Mouse (Mus musculus) CH12.LX (cell line): ENCODE data around the gene Medag. TPM values are rescaled to one million over a fixed set of nuclear protein-coding genes. Genes with fewer than 3 reads are reported as not detected.

Source experiments
- DNase-seq: peaks from one replicate; pipeline ENCODE4 v3.0.0-alpha.2; 2013; ENCODE audit errors: extremely low read depth
- H3K27ac ChIP-seq: 2 replicates; pipeline ENCODE4 v1.5.1; 2012; ENCODE audit warnings: low read depth, mild to moderate bottlenecking, control low read depth, moderate library complexity; ENCODE audit not compliant: insufficient read depth
- H3K27me3 ChIP-seq: replicated peaks from 2 replicates; pipeline ENCODE3; 2012; ENCODE audit warnings: inconsistent platforms
- H3K36me3 ChIP-seq, 2 experiments: replicated peaks in 1 of 2; 2 replicates each; pipeline versions ENCODE3 to v1.6.1; 2012; ENCODE audit warnings: inconsistent platforms in 1 of 2, low read length in 1 of 2, mild to moderate bottlenecking in 1 of 2, mixed read lengths in 1 of 2, moderate library complexity in 1 of 2; ENCODE audit not compliant: control insufficient read depth in 1 of 2, insufficient read depth in 1 of 2
- H3K4me1 ChIP-seq, 2 experiments: 2 replicates each; pipeline ENCODE4 v1.6.1; 2012; ENCODE audit warnings: inconsistent platforms in 1 of 2, moderate library complexity in 1 of 2; ENCODE audit not compliant: insufficient read depth in 2 of 2, control insufficient read depth in 1 of 2
- H3K4me2 ChIP-seq: 2 replicates; pipeline ENCODE4 v1.6.1; 2012; ENCODE audit warnings: low read depth, mild to moderate bottlenecking, control low read depth; ENCODE audit not compliant: poor library complexity, insufficient read depth, severe bottlenecking
- H3K4me3 ChIP-seq, 3 experiments: fragments of 150-350 bp in 1 of 3; sonication (generic) in 1 of 3; replicated peaks in 1 of 3; 2 replicates each; pipeline versions ENCODE3 to v1.5.1; 2011 to 2012; ENCODE audit warnings: low read depth in 2 of 3, low read length in 2 of 3, mild to moderate bottlenecking in 2 of 3, moderate library complexity in 2 of 3, control low read depth in 1 of 3, improper control_type of control experiment in 1 of 3, inconsistent platforms in 1 of 3, mixed read lengths in 1 of 3; ENCODE audit not compliant: poor library complexity in 1 of 3
- H3K79me2 ChIP-seq: replicated peaks from 2 replicates; pipeline ENCODE4 v1.6.1; 2012; ENCODE audit warnings: mild to moderate bottlenecking, moderate library complexity; ENCODE audit not compliant: control insufficient read depth, poor library complexity, insufficient read depth, severe bottlenecking; ENCODE audit errors: extremely low read depth
- H3K9ac ChIP-seq: 2 replicates; pipeline ENCODE4 v1.6.1; 2012; ENCODE audit warnings: low read depth, mild to moderate bottlenecking, control low read depth, moderate library complexity; ENCODE audit not compliant: insufficient read depth
- H3K9me3 ChIP-seq: replicated peaks from 2 replicates; pipeline ENCODE3; 2012; ENCODE audit warnings: low read length, inconsistent platforms, mixed read lengths
- CHD2 ChIP-seq: IDR thresholded peaks from 2 replicates; pipeline ENCODE4 v1.6.1; 2011; ENCODE audit warnings: low read length, improper control_type of control experiment
- CTCF ChIP-seq, 2 experiments: IDR thresholded peaks in 1 of 2; conservative IDR thresholded peaks in 1 of 2; 2 replicates each; pipeline ENCODE4 v1.5.1; 2011 to 2012; ENCODE audit warnings: low read depth in 2 of 2, low read length in 2 of 2, improper control_type of control experiment in 1 of 2, inconsistent platforms in 1 of 2, mild to moderate bottlenecking in 1 of 2, moderate library complexity in 1 of 2
- ELF1 ChIP-seq: IDR thresholded peaks from 2 replicates; pipeline ENCODE4 v1.6.1; 2014; ENCODE audit warnings: low read depth, mild to moderate bottlenecking, inconsistent platforms, low read length, improper control_type of control experiment
- EP300 ChIP-seq: IDR thresholded peaks from 2 replicates; pipeline ENCODE4 v1.6.1; 2011; ENCODE audit warnings: low read length, improper control_type of control experiment
- ETS1 ChIP-seq: conservative IDR thresholded peaks from 2 replicates; pipeline ENCODE4 v1.6.1; 2012; ENCODE audit warnings: low read depth, mild to moderate bottlenecking, inconsistent platforms, low read length, improper control_type of control experiment, moderate library complexity
- HCFC1 ChIP-seq: IDR thresholded peaks from 2 replicates; pipeline ENCODE4 v1.6.1; 2012; ENCODE audit warnings: low read depth, mild to moderate bottlenecking, inconsistent platforms, low read length, improper control_type of control experiment
- MAFK ChIP-seq: IDR thresholded peaks from 2 replicates; pipeline ENCODE4 v1.6.1; 2011; ENCODE audit warnings: low read length, improper control_type of control experiment; ENCODE audit not compliant: insufficient replicate concordance
- MAZ ChIP-seq: IDR thresholded peaks from 2 replicates; pipeline ENCODE4 v1.6.1; 2012; ENCODE audit warnings: low read depth, mild to moderate bottlenecking, inconsistent platforms, low read length, improper control_type of control experiment, moderate library complexity
- MEF2A ChIP-seq: IDR thresholded peaks from 2 replicates; pipeline ENCODE4 v1.6.1; 2014; ENCODE audit warnings: low read depth, mild to moderate bottlenecking, inconsistent platforms, low read length, improper control_type of control experiment, borderline replicate concordance
- MXI1 ChIP-seq: IDR thresholded peaks from 2 replicates; pipeline ENCODE4 v1.6.1; 2011; ENCODE audit warnings: mild to moderate bottlenecking, low read depth, low read length, improper control_type of control experiment
- MYC ChIP-seq: IDR thresholded peaks from 2 replicates; pipeline ENCODE4 v1.6.1; 2011; ENCODE audit warnings: low read depth, mild to moderate bottlenecking, improper control_type of control experiment, low read length
- RAD21 ChIP-seq: IDR thresholded peaks from 2 replicates; pipeline ENCODE4 v1.6.1; 2011; ENCODE audit warnings: low read depth, mild to moderate bottlenecking, low read length, improper control_type of control experiment, moderate library complexity
- RCOR1 ChIP-seq: conservative IDR thresholded peaks from 2 replicates; pipeline ENCODE4 v1.6.1; 2012; ENCODE audit warnings: low read depth, mild to moderate bottlenecking, inconsistent platforms, low read length, improper control_type of control experiment
- SIN3A ChIP-seq: IDR thresholded peaks from 2 replicates; pipeline ENCODE4 v1.6.1; 2012; ENCODE audit warnings: low read length, improper control_type of control experiment, inconsistent platforms
- TBP ChIP-seq: conservative IDR thresholded peaks from 2 replicates; pipeline ENCODE4 v1.6.1; 2011; ENCODE audit warnings: low read depth, low read length, improper control_type of control experiment
- ZC3H11A ChIP-seq: IDR thresholded peaks from 2 replicates; pipeline ENCODE4 v1.6.1; 2012; ENCODE audit warnings: low read depth, mild to moderate bottlenecking, inconsistent platforms, low read length, improper control_type of control experiment
- dilution Hi-C: fragments of 300-500 bp; cut with MboI; formaldehyde crosslinking; loops from 2 replicates; pipeline ENCODE4 v1.14.3; 2020; ENCODE audit warnings: low sequenced_read_pairs; ENCODE audit not compliant: extremely low pct_unique_long_range_greater_than_20kb, extremely low pct_ligation_motif_present
- in situ Hi-C: fragments of 300-500 bp; cut with MboI; formaldehyde crosslinking; loops from 3 replicates; pipeline ENCODE4 v1.14.3; 2019; ENCODE audit warnings: low sequenced_read_pairs, low pct_ligation_motif_present, low pct_unique_long_range_greater_than_20kb, mixed read lengths
- polyA plus RNA-seq: library from polyadenylated mRNA; unstranded; fragments of >175 nt; gene quantifications from 2 replicates; pipeline ENCODE4 v1.2.1, GENCODE M21; 2012; ENCODE audit warnings: low read depth; ENCODE audit not compliant: insufficient read length
- total RNA-seq, 2 experiments: library from RNA; depleted of rRNA; stranded (reverse); fragments of 300-350 nt in 1 of 2; fragments of >200 nt in 1 of 2; gene quantifications; 2 replicates each; pipeline ENCODE4 v1.2.3; 2012 to 2014

The Medag gene
- total and polyA plus RNA-seq, 3 experiments: not detected

GRCm38 (mm10) chr5:149474142-149474541 lies 62.6 kb downstream of the Medag start:
- H3K9ac ChIP-seq: no peak overlapping the region
- peaks cover 5% of the 10 kb centered on the region for H3K9me3 ChIP-seq
- H3K4me3 ChIP-seq: no peak overlapping the region
- H3K27me3 ChIP-seq: no peaks in the 10 kb centered on the region
- H3K79me2 ChIP-seq: no peaks in the 10 kb centered on the region
- peaks cover 0 to 4% of the 10 kb centered on the region in 2 experiments; a peak in 1 of 4 replicates for H3K4me1 ChIP-seq
- H3K4me2 ChIP-seq: no peak overlapping the region
- dilution Hi-C loops (no loop called here), in situ Hi-C loops (no loop called here)
- TF ChIP-seq CTCF (conservative IDR thresholded peaks at IDR 0.05 in 1 of 2, IDR thresholded peaks at IDR 0.05 in 1 of 2; ENCODE audit: low read depth in 2 of 2, low read length in 2 of 2): no peak
- TF ChIP-seq MAFK: no peak
- no peak for TF ChIP-seq ETS1
- no peak for TF ChIP-seq ZC3H11A
- no peak for TF ChIP-seq TBP
- TF ChIP-seq ELF1: no peak
- TF ChIP-seq MAZ: no peak
- no peak for TF ChIP-seq SIN3A
- TF ChIP-seq MEF2A: no peak
- no peak for TF ChIP-seq CHD2
- no peak for TF ChIP-seq EP300
- H3K36me3 ChIP-seq: no peaks in the 10 kb centered on the region
- DNase-seq: no peak
- no peak overlapping the region for H3K27ac ChIP-seq

- no peak for DNase-seq
- Histone ChIP-seq H3K9me3 (peaks cover 5% of the 10 kb centered on the region), H3K27me3 (no peaks in the 10 kb centered on the region), H3K4me2 (no peak overlapping the region), H3K27ac (no peak overlapping the region)
- TF ChIP-seq ELF1 (no peak), HCFC1 (no peak), RCOR1 (no peak), RAD21 (no peak), MXI1 (no peak), MYC (no peak)
- TF ChIP-seq, all 38 proteins: peak for 0
- Histone ChIP-seq H3K4me1 (peaks cover 0 to 4% of the 10 kb centered on the region in 2 experiments; a peak in 1 of 4 replicates), H3K79me2 (no peaks in the 10 kb centered on the region), H3K36me3 (no peaks in the 10 kb centered on the region), H3K4me3 (no peak overlapping the region), H3K9ac (no peak overlapping the region)
- in situ Hi-C loops (no loop called here), dilution Hi-C loops (no loop called here)
Observed at GRCm38 (mm10) chr5:149474701-149475468, 63.3 kb downstream of the Medag start.

Other genes starting within 250 kb of the Medag start
- gene Uspl1, start 227.4 kb upstream of the Medag start, total RNA-seq (2012; rRNA removed): 37.9 and 46.8 TPM in 2 replicates
- 40.2 and 43.1 TPM in 2 replicates for gene Uspl1, start 227.4 kb upstream of the Medag start, total RNA-seq (2014; rRNA removed)
- gene Uspl1, start 227.4 kb upstream of the Medag start, polyA plus RNA-seq: 37.7 and 41.6 TPM in 2 replicates
- gene Hmgb1, start 227.3 kb upstream of the Medag start, total RNA-seq (2012; rRNA removed): 288 and 491 TPM in 2 replicates
- gene Hmgb1, start 227.3 kb upstream of the Medag start, total RNA-seq (2014; rRNA removed): 673 and 899 TPM in 2 replicates
- 227 and 266 TPM in 2 replicates for gene Hmgb1, start 227.3 kb upstream of the Medag start, polyA plus RNA-seq
- 1.6 and 2.0 TPM in 2 replicates for gene Alox5ap, start 147.0 kb upstream of the Medag start, total RNA-seq (2012; rRNA removed)
- gene Alox5ap, start 147.0 kb upstream of the Medag start, total RNA-seq (2014; rRNA removed): 6.7 and 9.9 TPM in 2 replicates
- gene Alox5ap, start 147.0 kb upstream of the Medag start, polyA plus RNA-seq: 23.0 and 26.4 TPM in 2 replicates
- gene Tex26, start 27.9 kb downstream of the Medag start, total RNA-seq (2012; rRNA removed): not detected in 2 replicates
- gene Tex26, start 27.9 kb downstream of the Medag start, total RNA-seq (2014; rRNA removed): not detected in 2 replicates
- gene Tex26, start 27.9 kb downstream of the Medag start, polyA plus RNA-seq: not detected in 2 replicates
- gene Wdr95, start 116.9 kb downstream of the Medag start, total RNA-seq (2012; rRNA removed): not detected in 2 replicates
- not detected in 2 replicates for gene Wdr95, start 116.9 kb downstream of the Medag start, total RNA-seq (2014; rRNA removed)
- gene Wdr95, start 116.9 kb downstream of the Medag start, polyA plus RNA-seq: not detected in 2 replicates
- gene Hsph1, start 224.6 kb downstream of the Medag start, total RNA-seq (2012; rRNA removed): 57.5 and 92.8 TPM in 2 replicates
- 80.9 and 81.2 TPM in 2 replicates for gene Hsph1, start 224.6 kb downstream of the Medag start, total RNA-seq (2014; rRNA removed)
- gene Hsph1, start 224.6 kb downstream of the Medag start, polyA plus RNA-seq: 156 and 167 TPM in 2 replicates